Mouse (Mus musculus) kidney, postnatal 0 days (tissue): ENCODE data around the gene Ppt2. TPM values are rescaled to one million over a fixed set of nuclear protein-coding genes. Genes with fewer than 3 reads are reported as not detected.

Experiments
- ATAC-seq: fragments of 200-750 bp; cut with Nextera tagmentation; replicated peaks from 2 replicates; pipeline ENCODE4 v1.8.0; 2017; ENCODE audit warnings: low read depth, moderate number of reproducible peaks, moderate TSS enrichment, moderate library complexity; ENCODE audit not compliant: low FRiP score
- DNase-seq: peaks from one replicate; pipeline ENCODE4 v3.0.0-alpha.2; 2016; ENCODE audit warnings: low spot score
- H3K27ac ChIP-seq: fragments of 300-500 bp; sonication (generic); 2 replicates; pipeline ENCODE4 v1.5.1; 2014; ENCODE audit warnings: mild to moderate bottlenecking
- H3K27me3 ChIP-seq: fragments of 300-500 bp; sonication (generic); 2 replicates; pipeline ENCODE4 v1.6.1; 2014; ENCODE audit warnings: low read length, mixed read lengths; ENCODE audit not compliant: insufficient read depth
- H3K36me3 ChIP-seq: fragments of 300-500 bp; sonication (generic); 2 replicates; pipeline ENCODE4 v1.6.1; 2014; ENCODE audit warnings: low read length, mixed read lengths; ENCODE audit not compliant: insufficient read depth
- H3K4me1 ChIP-seq: fragments of 300-500 bp; sonication (generic); replicated peaks from 2 replicates; pipeline ENCODE4 v1.6.1; 2014; ENCODE audit warnings: antibody characterized with exemption, low read length, mixed read lengths; ENCODE audit not compliant: insufficient read depth
- H3K4me2 ChIP-seq: fragments of 300-500 bp; sonication (generic); 2 replicates; pipeline ENCODE4 v1.6.1; 2014; ENCODE audit warnings: mild to moderate bottlenecking, low read length, moderate library complexity, mixed read lengths
- H3K4me3 ChIP-seq: fragments of 300-500 bp; sonication (generic); replicated peaks from 2 replicates; pipeline ENCODE4 v1.5.1; 2014; ENCODE audit warnings: low read depth, low read length
- H3K9ac ChIP-seq: fragments of 300-500 bp; sonication (generic); 2 replicates; pipeline ENCODE4 v1.6.1; 2014; ENCODE audit warnings: low read depth, low read length
- H3K9me3 ChIP-seq: fragments of 300-500 bp; sonication (generic); replicated peaks from 2 replicates; pipeline ENCODE4 v1.6.1; 2016; ENCODE audit warnings: low read length, inconsistent platforms, mixed read lengths
- CTCF ChIP-seq: IDR thresholded peaks from 2 replicates; pipeline ENCODE4 v1.5.1; 2016; ENCODE audit warnings: antibody characterized with exemption, low read depth, mild to moderate bottlenecking, moderate library complexity
- WGBS: fragments of 180-500 bp; shearing (Covaris S2); extraction: QIAGEN DNeasy Blood & Tissue Kit; methylation state at CpG from one replicate; pipeline ENCODE4 v1.1.7; 2014; 5-methylcytosine and 5-hydroxymethylcytosine counted together
- polyA plus RNA-seq: library from polyadenylated mRNA; unstranded; fragments of >200 nt; fragmentation: Nextera tagmentation; extraction: Ambion mirVana; gene quantifications from 2 replicates; pipeline ENCODE4 v1.2.1, GENCODE M21; 2015

Ppt2 gene
- polyA plus RNA-seq, 1 experiment from 2014 or later: 62.9 TPM

- Histone ChIP-seq H3K27me3 (no peaks in the 10 kb centered on the region), H3K9ac (peak overlapping the region; percentile 96), H3K27ac (peak overlapping the region; percentile 99), H3K36me3 (peaks cover 7% of the 10 kb centered on the region; the same call in 1 of the 2 replicates), H3K4me1 (peaks cover 54% of the 10 kb centered on the region), H3K4me2 (peak overlapping the region; percentile 98), H3K4me3 (peak overlapping the region; percentile 81), H3K9me3 (no peaks in the 10 kb centered on the region)
- ATAC-seq: peak; percentile 64
- peak; percentile 98 for DNase-seq
- 1% methylated on average over 17 of the region's 35 CpGs for WGBS
- TF ChIP-seq CTCF: no peak
Observed at GRCm38 (mm10) chr17:34591994-34592375, 36.3 kb downstream of the Ppt2 start.

DNA sequence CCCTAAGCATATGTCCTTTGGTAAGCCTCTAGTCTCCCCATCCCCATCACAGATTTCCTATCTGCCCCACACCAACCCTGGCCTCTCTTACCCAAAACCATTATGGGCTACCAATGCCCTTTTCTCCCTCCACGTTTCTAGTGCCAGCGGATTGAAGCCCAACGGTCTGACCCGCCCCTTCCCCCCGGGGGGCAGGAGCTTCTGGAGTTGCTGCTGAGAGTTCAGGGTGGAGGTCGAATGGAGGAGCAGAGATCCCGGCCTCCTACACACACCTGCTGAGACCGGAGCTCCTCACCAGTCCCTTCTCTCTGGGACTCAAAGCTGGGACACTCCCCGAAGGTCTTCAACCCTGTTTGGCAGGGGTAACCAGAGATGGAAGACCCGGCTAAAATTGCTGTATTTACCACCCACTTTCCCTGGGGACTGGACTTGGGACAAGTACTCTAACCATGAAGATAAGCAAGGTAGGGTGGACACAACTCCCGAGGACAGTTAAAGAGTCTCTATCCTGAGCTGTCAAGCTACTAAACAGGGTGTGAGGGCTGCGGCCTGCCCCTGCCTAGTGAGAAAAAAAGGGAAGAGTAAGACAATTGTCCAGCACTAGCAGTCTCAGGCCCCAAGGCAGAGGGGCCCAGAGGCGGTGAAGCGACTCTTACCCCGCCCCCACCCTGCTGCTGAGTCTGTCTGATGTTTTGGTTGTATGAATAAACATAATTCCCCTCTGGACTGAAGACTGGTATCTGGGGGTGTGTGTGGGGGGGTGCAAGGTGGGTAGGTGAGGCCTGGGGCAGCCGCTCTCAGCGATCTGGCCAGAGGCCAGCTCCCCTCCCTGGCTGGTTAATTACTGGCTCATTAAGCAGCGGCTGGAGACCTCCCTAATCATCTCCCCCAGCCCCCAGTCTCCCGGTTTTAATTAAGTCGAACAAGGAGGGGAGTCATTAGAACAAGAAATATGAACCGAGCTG, 37.0 kb downstream of the Ppt2 start, which contains the start of gene Pbx2:
Gene Pbx2 (plus strand): TSS at position 238 of the 965 bp plus-strand sequence.
- no peak for TF ChIP-seq CTCF
- DNase-seq: peak; percentile 81

GRCm38 (mm10) chr17:34590154-34590987, 37.9 kb downstream of the Ppt2 start:
- 54% methylated on average over 15 of the region's 15 CpGs for WGBS
- TF ChIP-seq CTCF: no peak
- Histone ChIP-seq H3K9me3 (no peaks in the 10 kb centered on the region), H3K4me2 (peak overlapping the region; percentile 98), H3K36me3 (0 out of 2 replicates have a peak, but pooled peaks cover 4% of the 10 kb centered on the region), H3K27me3 (no peaks in the 10 kb centered on the region), H3K4me3 (no peak overlapping the region; the same call in 1 of the 2 replicates), H3K4me1 (peaks cover 56% of the 10 kb centered on the region), H3K9ac (peak overlapping the region; percentile 27), H3K27ac (peak overlapping the region; percentile 99)
- ATAC-seq (no peak), DNase-seq (no peak)

More for the DNA sequence above, 37.0 kb downstream of the Ppt2 start, which contains the start of gene Pbx2:
- Histone ChIP-seq H3K4me3 (peak within 1 kb of the TSS; percentile 81), H3K27me3 (no peaks in the 10 kb centered on the region), H3K27ac (peak within 1 kb of the TSS; percentile 99), H3K36me3 (peaks cover 7% of the 10 kb centered on the region; the same call in 1 of the 2 replicates), H3K9me3 (no peaks in the 10 kb centered on the region), H3K4me1 (peaks cover 56% of the 10 kb centered on the region), H3K4me2 (peak within 1 kb of the TSS; percentile 98), H3K9ac (peak within 1 kb of the TSS; percentile 96)
- 4% methylated on average over 21 of the region's 21 CpGs for WGBS
- peak; percentile 22 for ATAC-seq

DNA sequence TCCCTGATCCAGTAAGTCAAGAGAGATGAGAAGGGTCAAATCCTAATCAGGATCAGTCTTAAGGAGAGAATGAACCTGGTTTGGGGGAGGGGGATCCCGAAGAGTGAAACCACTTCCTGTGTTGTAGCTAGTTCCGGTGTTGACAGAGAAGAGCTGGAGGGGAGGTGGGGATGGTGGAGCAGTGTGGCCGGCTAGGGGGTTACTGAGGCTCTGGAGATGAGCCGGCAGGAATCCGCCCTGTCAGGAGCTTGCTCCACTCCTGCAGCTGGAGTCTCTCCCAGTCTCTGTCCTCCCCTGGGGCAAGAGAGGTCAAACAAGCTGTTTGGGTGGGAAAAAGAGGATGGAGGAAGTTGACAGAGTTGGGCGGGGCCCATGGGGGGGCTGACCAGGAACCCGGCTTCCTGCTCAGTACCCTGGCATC, 38.6 kb downstream of the Ppt2 start, which contains the start of gene Gpsm3:
Gene Gpsm3 (plus strand): TSS at position 126 of the 421 bp plus-strand sequence.
- peak; percentile 82 for DNase-seq
- Histone ChIP-seq H3K27me3 (no peaks in the 10 kb centered on the region), H3K36me3 (0 out of 2 replicates have a peak, but pooled peaks cover 2% of the 10 kb centered on the region), H3K9ac (peak within 1 kb of the TSS; percentile 27), H3K4me3 (no peak within 1 kb of the TSS; the same call in 1 of the 2 replicates), H3K4me1 (peaks cover 53% of the 10 kb centered on the region), H3K9me3 (no peaks in the 10 kb centered on the region), H3K27ac (peak within 1 kb of the TSS; percentile 99), H3K4me2 (peak within 1 kb of the TSS; percentile 98)
- TF ChIP-seq CTCF: no peak
- no peak for ATAC-seq
- 9% methylated on average over 7 of the region's 7 CpGs for WGBS

DNA sequence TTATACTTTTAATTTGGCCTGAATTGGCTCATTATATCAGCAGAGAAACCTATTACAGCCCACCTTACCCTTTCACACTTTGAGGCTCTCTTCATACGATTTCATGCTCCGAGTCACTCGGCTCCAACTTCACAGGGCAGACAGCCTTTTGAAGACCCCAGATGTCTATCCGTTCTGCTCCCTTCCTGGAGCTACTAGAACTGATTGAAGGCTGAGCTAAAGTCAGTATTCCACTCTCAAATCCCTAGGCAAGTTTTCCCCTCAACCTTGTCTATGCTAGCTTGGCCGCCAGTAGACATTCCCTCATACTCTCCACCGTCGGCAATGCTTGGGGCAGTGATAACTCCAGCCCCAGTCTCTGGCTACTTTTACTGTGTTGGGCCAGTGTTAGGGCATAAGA, 39.1 kb downstream of the Ppt2 start:
- 0 out of 2 replicates have a peak overlapping the region, but pooled peaks have one; percentile 13 for H3K9ac ChIP-seq
- H3K9me3 ChIP-seq: no peaks in the 10 kb centered on the region
- peak overlapping the region; percentile 99 for H3K27ac ChIP-seq
- DNase-seq (no peak), ATAC-seq (no peak)
- no peaks in the 10 kb centered on the region for H3K36me3 ChIP-seq
- peak overlapping the region; percentile 98 for H3K4me2 ChIP-seq
- WGBS: 22% methylated on average over 7 of the region's 7 CpGs
- TF ChIP-seq CTCF: no peak
- H3K4me3 ChIP-seq: no peak overlapping the region; the same call in 1 of the 2 replicates
- peaks cover 50% of the 10 kb centered on the region for H3K4me1 ChIP-seq
- no peaks in the 10 kb centered on the region for H3K27me3 ChIP-seq
